Mouse (Mus musculus) lung, postnatal 0 days (tissue): Measurements from ENCODE around the gene Tmem123.

Experiments
- CTCF ChIP-seq: IDR thresholded peaks from 2 replicates; pipeline ENCODE4 v1.5.1; 2016; ENCODE audit warnings: antibody characterized with exemption, mild to moderate bottlenecking
- EP300 ChIP-seq: IDR thresholded peaks from 2 replicates; pipeline ENCODE4 v1.6.1; 2016; ENCODE audit warnings: antibody characterized with exemption, mild to moderate bottlenecking, control low read depth

DNA sequence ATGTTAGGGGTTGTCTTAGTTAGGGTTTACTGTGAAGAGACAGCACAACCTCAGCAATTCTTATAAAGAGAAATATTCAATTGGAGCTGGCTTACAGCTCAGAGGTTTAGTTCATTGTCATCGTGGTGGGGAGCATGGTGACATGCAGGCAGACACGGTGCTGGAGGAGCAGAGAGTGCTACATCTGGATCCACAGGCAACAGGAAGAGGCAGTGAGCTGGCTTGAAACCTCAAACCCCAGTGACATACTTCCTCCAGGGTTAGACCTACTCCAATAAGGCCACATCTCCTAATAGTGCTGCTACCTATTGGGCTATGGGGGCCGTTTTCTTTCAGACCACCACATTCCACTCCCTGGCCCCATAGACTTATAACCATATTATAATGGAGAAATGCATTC, 12.1 kb downstream of the Tmem123 start:
- TF ChIP-seq CTCF (no peak), EP300 (no peak)
